Mouse (Mus musculus) midbrain, embryonic 16.5 days (tissue): ENCODE data around the gene Rnh1. TPM values are rescaled to one million over a fixed set of nuclear protein-coding genes. Genes with fewer than 3 reads are reported as not detected.

Experiments used
- ATAC-seq: fragments of 200-750 bp; cut with Nextera tagmentation; 2 replicates; pipeline ENCODE4 v1.8.0; 2017; ENCODE audit warnings: moderate TSS enrichment
- H3K27ac ChIP-seq: fragments of 300-500 bp; sonication (generic); 2 replicates; pipeline ENCODE4 v1.5.1; 2014; ENCODE audit warnings: mild to moderate bottlenecking, low read length, mixed read lengths
- H3K27me3 ChIP-seq: fragments of 300-500 bp; sonication (generic); 2 replicates; pipeline ENCODE4 v1.6.1; 2014; ENCODE audit warnings: low read depth, low read length, mixed read lengths; ENCODE audit not compliant: control insufficient read depth, insufficient read depth
- H3K36me3 ChIP-seq: fragments of 300-500 bp; sonication (generic); 2 replicates; pipeline ENCODE4 v1.6.1; 2014; ENCODE audit warnings: mild to moderate bottlenecking, low read length, moderate library complexity, mixed read lengths; ENCODE audit not compliant: control insufficient read depth, insufficient read depth
- H3K4me1 ChIP-seq: fragments of 300-500 bp; sonication (generic); 2 replicates; pipeline ENCODE4 v1.6.1; 2014; ENCODE audit warnings: mild to moderate bottlenecking, low read length, mixed read lengths; ENCODE audit not compliant: control insufficient read depth, insufficient read depth
- H3K4me2 ChIP-seq: fragments of 300-500 bp; sonication (generic); 2 replicates; pipeline ENCODE4 v1.6.1; 2014; ENCODE audit warnings: mild to moderate bottlenecking, low read length, mixed read lengths
- H3K4me3 ChIP-seq: fragments of 300-500 bp; sonication (generic); 2 replicates; pipeline ENCODE4 v1.5.1; 2014; ENCODE audit warnings: low read depth, mild to moderate bottlenecking, low read length, moderate library complexity, mixed read lengths
- H3K9ac ChIP-seq: fragments of 300-500 bp; sonication (generic); 2 replicates; pipeline ENCODE4 v1.6.1; 2014; ENCODE audit warnings: low read depth, low read length, mixed read lengths
- H3K9me3 ChIP-seq: fragments of 300-500 bp; sonication (generic); replicated peaks from 2 replicates; pipeline ENCODE4 v1.6.1; 2014; ENCODE audit warnings: mild to moderate bottlenecking, low read length, mixed read lengths; ENCODE audit not compliant: control insufficient read depth, poor library complexity, severe bottlenecking
- WGBS: fragments of 180-500 bp; shearing (Covaris S2); extraction: QIAGEN DNeasy Blood & Tissue Kit; methylation state at CpG from one replicate; pipeline ENCODE4 v1.1.7; 2014; 5-methylcytosine and 5-hydroxymethylcytosine counted together
- polyA plus RNA-seq: library from polyadenylated mRNA; unstranded; fragments of >200 nt; fragmentation: Nextera tagmentation; extraction: Ambion mirVana; gene quantifications from 2 replicates; pipeline ENCODE4 v1.2.1, GENCODE M21; 2015

The Rnh1 gene
- polyA plus RNA-seq, 1 experiment from 2014 or later, result 37.8 TPM

DNA sequence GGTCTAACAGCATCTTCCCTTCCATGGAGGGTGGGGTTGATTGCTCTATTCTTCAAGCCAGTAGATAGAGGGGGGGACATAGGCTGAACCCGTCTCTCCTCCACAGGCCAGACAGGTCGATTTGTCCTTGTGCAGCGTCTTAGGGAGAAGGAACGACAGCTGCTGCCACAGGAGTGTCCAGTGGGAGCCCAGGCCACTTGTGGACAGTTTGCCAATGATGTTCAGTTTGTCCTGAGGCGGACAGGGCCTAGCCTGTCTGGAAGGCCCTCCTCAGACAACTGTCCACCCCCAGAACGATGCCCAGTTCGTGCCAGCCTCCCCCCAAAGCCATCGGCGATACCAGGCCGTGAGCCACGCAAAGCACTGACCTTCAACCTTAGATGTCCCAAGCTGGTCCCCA, 44.2 kb upstream of the Rnh1 start:
- no peaks in the 10 kb centered on the region for H3K27me3 ChIP-seq
- H3K36me3 ChIP-seq, result no peaks in the 10 kb centered on the region; the same call in 1 of the 2 replicates
- no peak overlapping the region for H3K4me3 ChIP-seq
- no peak for ATAC-seq
- WGBS, result 89% methylated on average over 11 of the region's 11 CpGs
- H3K4me2 ChIP-seq, result peak overlapping the region; percentile 87
- no peaks in the 10 kb centered on the region for H3K9me3 ChIP-seq
- no peak overlapping the region for H3K27ac ChIP-seq
- peaks cover 14% of the 10 kb centered on the region for H3K4me1 ChIP-seq
- no peak overlapping the region for H3K9ac ChIP-seq

DNA sequence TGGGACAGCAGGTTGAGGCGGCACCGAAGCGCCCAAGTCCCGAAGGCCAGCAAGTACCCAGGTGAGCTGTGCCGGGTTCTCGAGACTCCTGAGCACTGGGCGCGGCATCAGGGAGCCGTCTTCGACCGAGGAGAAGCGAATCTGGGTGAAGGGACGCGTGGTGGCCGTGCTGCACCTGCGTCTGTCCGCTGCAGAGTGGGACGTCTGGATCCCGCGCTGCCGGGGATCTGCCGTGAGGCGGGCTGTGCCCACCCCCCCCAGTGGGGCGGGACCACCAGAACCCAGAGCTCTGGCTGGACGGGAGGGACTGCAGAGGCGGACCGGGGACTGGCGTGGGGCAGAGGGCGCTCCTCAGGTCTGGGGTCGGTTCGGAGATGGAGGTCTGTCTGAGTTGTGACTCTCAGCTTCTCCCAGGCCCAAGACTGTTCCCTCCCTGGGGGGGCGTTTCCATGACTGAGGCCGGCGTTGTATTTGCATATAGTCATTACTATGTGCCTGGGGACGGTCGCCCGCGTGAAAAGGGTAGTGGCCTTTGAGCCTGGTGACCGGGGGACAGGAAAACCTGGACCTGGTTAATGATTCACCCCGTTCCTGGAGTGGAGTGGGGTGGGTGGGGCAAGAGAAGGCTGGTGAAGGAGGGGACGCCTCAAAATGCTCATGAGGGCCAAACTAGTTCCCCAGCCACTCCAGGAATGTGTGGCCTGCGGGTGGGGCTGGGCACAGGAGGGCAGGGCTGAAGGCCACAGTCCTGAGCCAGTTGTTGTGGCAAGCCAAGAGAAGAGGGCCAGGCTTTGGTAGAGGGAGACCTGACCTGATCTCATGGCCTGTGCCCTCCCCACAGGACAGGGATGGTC, 43.5 kb upstream of the Rnh1 start:
- peak; percentile 54 for ATAC-seq
- peak overlapping the region; percentile 30; the same call in 1 of the 2 replicates for H3K27ac ChIP-seq
- no peaks in the 10 kb centered on the region for H3K9me3 ChIP-seq
- no peaks in the 10 kb centered on the region; the same call in 1 of the 2 replicates for H3K36me3 ChIP-seq
- no peaks in the 10 kb centered on the region for H3K27me3 ChIP-seq
- peak overlapping the region; percentile 87 for H3K4me2 ChIP-seq
- peaks cover 11% of the 10 kb centered on the region for H3K4me1 ChIP-seq
- under 1% methylated on average over 41 of the region's 42 CpGs for WGBS
- peak overlapping the region; percentile 62 for H3K4me3 ChIP-seq
- peak overlapping the region; percentile 71 for H3K9ac ChIP-seq

GRCm38 (mm10) chr7:141215101-141215879, 42.6 kb upstream of the Rnh1 start, which contains the start of gene Rassf7:
Rassf7 (plus strand) TSS chr7:141215860.
- H3K9ac ChIP-seq, result peak within 1 kb of the TSS; percentile 71
- H3K27ac ChIP-seq, result peak within 1 kb of the TSS; percentile 60
- peak within 1 kb of the TSS; percentile 62 for H3K4me3 ChIP-seq
- under 1% methylated on average over 41 of the region's 41 CpGs for WGBS
- ATAC-seq, result peak; percentile 95
- peaks cover 11% of the 10 kb centered on the region for H3K4me1 ChIP-seq
- H3K9me3 ChIP-seq, result no peaks in the 10 kb centered on the region
- no peaks in the 10 kb centered on the region; the same call in 1 of the 2 replicates for H3K36me3 ChIP-seq
- peak within 1 kb of the TSS; percentile 87 for H3K4me2 ChIP-seq
- no peaks in the 10 kb centered on the region for H3K27me3 ChIP-seq

DNA sequence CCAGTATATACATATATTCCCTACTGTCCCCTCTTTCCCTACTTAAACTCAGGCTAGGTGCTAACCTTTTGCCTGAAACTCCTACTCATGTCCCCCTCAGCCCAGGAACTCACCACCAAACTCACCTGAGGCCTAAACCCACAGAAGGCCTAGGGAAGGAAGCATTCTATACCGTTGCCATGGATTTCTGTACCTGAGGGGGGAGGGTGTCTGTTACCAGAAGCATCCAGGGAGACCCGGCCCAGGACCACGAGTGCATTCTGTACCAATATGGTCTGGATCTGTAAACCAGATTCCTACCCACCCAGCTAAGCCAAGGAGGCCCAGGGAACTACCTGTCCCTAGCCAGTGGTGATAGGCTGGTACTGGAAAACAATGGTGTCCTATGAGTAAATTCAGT, 41.7 kb upstream of the Rnh1 start:
- Histone ChIP-seq H3K4me2 (no peak overlapping the region), H3K36me3 (no peaks in the 10 kb centered on the region; the same call in 1 of the 2 replicates), H3K27ac (no peak overlapping the region), H3K9me3 (no peaks in the 10 kb centered on the region), H3K4me3 (no peak overlapping the region), H3K9ac (no peak overlapping the region), H3K27me3 (no peaks in the 10 kb centered on the region), H3K4me1 (peaks cover 11% of the 10 kb centered on the region)
- 84% methylated on average over 3 of the region's 3 CpGs for WGBS
- no peak for ATAC-seq

DNA sequence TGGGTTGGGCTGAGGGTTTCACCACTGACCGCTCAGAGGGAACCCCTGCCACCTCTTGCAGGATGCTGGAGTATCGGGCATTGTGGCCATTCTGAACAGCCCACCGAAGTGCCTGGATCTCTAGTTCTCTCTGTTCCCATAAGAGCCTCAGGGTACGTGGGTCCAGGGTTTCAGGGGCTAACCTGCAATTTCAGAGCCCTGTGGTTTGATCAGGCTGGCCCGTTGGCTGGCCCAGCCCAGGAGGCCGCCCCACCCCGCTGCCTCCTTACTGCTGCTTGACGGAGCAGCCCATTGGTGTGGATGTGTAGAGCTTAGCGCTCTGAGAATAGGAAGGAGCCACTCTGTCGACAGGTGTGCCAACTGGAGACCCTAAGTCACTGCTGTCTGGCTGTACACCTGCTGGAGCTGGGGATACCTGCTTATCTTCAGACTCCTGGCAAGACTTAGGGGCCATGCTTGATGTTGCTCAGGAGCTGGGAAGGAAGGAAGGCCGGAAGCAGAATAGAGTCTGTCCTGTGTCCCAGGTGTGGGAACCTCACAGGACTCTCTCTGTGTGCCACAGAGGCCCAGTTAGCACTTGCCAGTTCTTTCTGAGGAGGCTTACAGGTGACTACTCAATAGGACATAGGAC, 41.1 kb upstream of the Rnh1 start, which contains the start of gene Lmntd2:
Gene Lmntd2 (minus strand): TSS at position 476 of the 631 bp plus-strand sequence.
- peak within 1 kb of the TSS; percentile 60 for H3K27ac ChIP-seq
- peak within 1 kb of the TSS; percentile 71 for H3K9ac ChIP-seq
- WGBS, result 92% methylated on average over 11 of the region's 11 CpGs
- H3K4me1 ChIP-seq, result peaks cover 11% of the 10 kb centered on the region
- no peaks in the 10 kb centered on the region; the same call in 1 of the 2 replicates for H3K36me3 ChIP-seq
- H3K9me3 ChIP-seq, result no peaks in the 10 kb centered on the region
- peak within 1 kb of the TSS; percentile 87 for H3K4me2 ChIP-seq
- H3K27me3 ChIP-seq, result no peaks in the 10 kb centered on the region
- no peak for ATAC-seq
- peak within 1 kb of the TSS; percentile 62 for H3K4me3 ChIP-seq

GRCm38 (mm10) chr7:141213133-141213532, 40.5 kb upstream of the Rnh1 start:
- Histone ChIP-seq H3K4me3 (no peak overlapping the region), H3K9me3 (no peaks in the 10 kb centered on the region), H3K4me2 (no peak overlapping the region), H3K9ac (no peak overlapping the region), H3K27me3 (no peaks in the 10 kb centered on the region), H3K4me1 (peaks cover 11% of the 10 kb centered on the region), H3K27ac (no peak overlapping the region), H3K36me3 (no peaks in the 10 kb centered on the region; the same call in 1 of the 2 replicates)
- WGBS, result 86% methylated on average over 3 of the region's 3 CpGs
- ATAC-seq, result no peak

DNA sequence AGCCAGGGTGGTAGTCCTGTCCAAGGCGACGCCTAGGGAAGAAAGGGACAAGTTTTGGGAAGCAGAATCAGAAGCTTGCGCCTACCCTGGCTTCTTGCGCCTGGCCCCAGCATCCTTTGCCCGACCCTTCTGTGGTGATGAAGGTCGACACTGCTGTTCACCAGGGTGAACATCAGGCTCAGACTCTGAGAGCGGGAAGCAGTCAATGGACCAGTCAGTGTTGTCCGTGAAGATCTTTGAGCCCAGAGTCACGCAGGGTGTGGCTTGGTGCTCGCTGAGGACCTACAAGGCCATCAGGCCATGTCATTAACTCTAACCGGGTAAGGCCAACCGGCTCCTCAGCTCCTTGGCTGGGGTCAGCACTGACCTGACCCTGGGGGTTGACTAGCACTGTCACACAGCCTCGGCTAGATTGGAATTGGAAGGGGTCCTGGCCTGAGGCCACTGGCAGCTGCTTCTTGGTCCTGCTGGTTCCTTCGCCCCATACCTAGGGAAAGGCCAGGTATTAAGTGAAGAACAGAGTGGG, 38.0 kb upstream of the Rnh1 start:
- H3K4me3 ChIP-seq, result no peak overlapping the region
- no peak overlapping the region for H3K27ac ChIP-seq
- no peak overlapping the region for H3K9ac ChIP-seq
- no peaks in the 10 kb centered on the region for H3K36me3 ChIP-seq
- no peaks in the 10 kb centered on the region for H3K9me3 ChIP-seq
- WGBS, result 93% methylated on average over 14 of the region's 14 CpGs
- no peak for ATAC-seq
- H3K4me1 ChIP-seq, result peaks cover 4% of the 10 kb centered on the region
- H3K27me3 ChIP-seq, result no peaks in the 10 kb centered on the region
- H3K4me2 ChIP-seq, result no peak overlapping the region

DNA sequence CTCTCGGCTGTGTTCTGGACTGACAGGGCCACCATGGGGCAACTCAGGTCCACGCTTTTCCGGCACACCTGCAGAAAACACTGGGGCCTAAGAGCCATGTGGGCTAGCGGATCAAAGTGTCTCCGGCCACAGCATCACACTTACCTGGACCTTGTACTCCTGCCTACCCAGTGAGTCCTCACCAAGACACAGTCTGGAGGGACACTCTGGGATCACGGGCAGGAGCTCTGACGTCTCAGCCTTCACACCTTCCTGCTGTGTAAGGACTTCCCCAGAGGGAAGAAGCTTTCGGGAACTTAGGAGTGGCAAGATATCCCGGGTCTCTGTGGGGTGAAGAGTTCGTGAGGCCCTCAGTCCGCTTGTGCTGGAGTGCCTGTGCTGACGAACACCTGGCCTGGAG, 37.5 kb upstream of the Rnh1 start:
- WGBS, result 87% methylated on average over 12 of the region's 12 CpGs
- Histone ChIP-seq H3K9me3 (no peaks in the 10 kb centered on the region), H3K4me3 (no peak overlapping the region), H3K27me3 (no peaks in the 10 kb centered on the region), H3K9ac (no peak overlapping the region), H3K36me3 (no peaks in the 10 kb centered on the region), H3K27ac (no peak overlapping the region), H3K4me2 (no peak overlapping the region), H3K4me1 (peaks cover 3% of the 10 kb centered on the region)
- ATAC-seq, result no peak
